Mouse (Mus musculus): ENCODE results near the gene Gphn.

Gene Gphn

GRCm38 (mm10) chr12:78225707-78226518, at the start of gene Gphn:
TSS of gene Gphn (plus strand) at chr12:78226379.
- DNase-seq (ENCODE audit: low spot score in 2 of 2) = peak; percentile 90

- no peak for DNase-seq (ENCODE audit: low spot score in 2 of 2)
Measured at GRCm38 (mm10) chr12:78181452-78181851, 44.7 kb upstream of the Gphn start.

GRCm38 (mm10) chr12:78193942-78194341, 32.2 kb upstream of the Gphn start, which contains the start of gene Gm6657:
TSS of gene Gm6657 (plus strand) at chr12:78194242.
- DNase-seq (ENCODE audit: low spot score in 2 of 2) = no peak

- no peak for DNase-seq (ENCODE audit: low spot score in 2 of 2)
Measured at GRCm38 (mm10) chr12:78195368-78195767, 30.8 kb upstream of the Gphn start.

GRCm38 (mm10) chr12:78203646-78204045, 22.5 kb upstream of the Gphn start:
- no peak for DNase-seq (ENCODE audit: low spot score in 2 of 2)

- peak in 1 of 2 experiments; percentile 26 for DNase-seq (ENCODE audit: low spot score in 2 of 2)
Measured at GRCm38 (mm10) chr12:78205915-78206570, 20.1 kb upstream of the Gphn start.

- DNase-seq (ENCODE audit: low spot score in 2 of 2) = no peak
Measured at GRCm38 (mm10) chr12:78206571-78206960, 19.6 kb upstream of the Gphn start.

GRCm38 (mm10) chr12:78209856-78210255, 16.3 kb upstream of the Gphn start:
- no peak for DNase-seq (ENCODE audit: low spot score in 2 of 2)

- DNase-seq (ENCODE audit: low spot score in 2 of 2) = no peak
Measured at GRCm38 (mm10) chr12:78215490-78215889, 10.7 kb upstream of the Gphn start.

GRCm38 (mm10) chr12:78219191-78219825, 6.9 kb upstream of the Gphn start:
- no peak for DNase-seq (ENCODE audit: low spot score in 2 of 2)

- peak; percentile 78 to 87 for DNase-seq (ENCODE audit: low spot score in 2 of 2)
Measured at GRCm38 (mm10) chr12:78226519-78226875, 318 bp downstream of the Gphn start.

GRCm38 (mm10) chr12:78227021-78227932, 1.1 kb downstream of the Gphn start:
- DNase-seq (ENCODE audit: low spot score in 2 of 2) = peak; percentile 45 to 50

GRCm38 (mm10) chr12:78228139-78228538, 2.0 kb downstream of the Gphn start:
- no peak for DNase-seq (ENCODE audit: low spot score in 2 of 2)

- no peak for DNase-seq (ENCODE audit: low spot score in 2 of 2)
Measured at GRCm38 (mm10) chr12:78232560-78232959, 6.4 kb downstream of the Gphn start.

- DNase-seq (ENCODE audit: low spot score in 2 of 2) = no peak
Measured at GRCm38 (mm10) chr12:78248366-78248765, 22.2 kb downstream of the Gphn start.

- no peak for DNase-seq (ENCODE audit: low spot score in 2 of 2)
Measured at GRCm38 (mm10) chr12:78249151-78249550, 23.0 kb downstream of the Gphn start.

GRCm38 (mm10) chr12:78277386-78277785, 51.2 kb downstream of the Gphn start:
- DNase-seq (ENCODE audit: low spot score in 2 of 2) = no peak

- no peak for DNase-seq (ENCODE audit: low spot score in 2 of 2)
Measured at GRCm38 (mm10) chr12:78290384-78290783, 64.2 kb downstream of the Gphn start.

- DNase-seq (ENCODE audit: low spot score in 2 of 2) = no peak
Measured at GRCm38 (mm10) chr12:78298824-78299398, 72.7 kb downstream of the Gphn start.

GRCm38 (mm10) chr12:78315106-78315505, 88.9 kb downstream of the Gphn start:
- DNase-seq (ENCODE audit: low spot score in 2 of 2) = no peak

GRCm38 (mm10) chr12:78327946-78328345, 101.8 kb downstream of the Gphn start:
- no peak for DNase-seq (ENCODE audit: low spot score in 2 of 2)
